Mouse (Mus musculus) neutrophil, adult 83 days (primary cell): Measurements from ENCODE around the gene Reg3d. TPM values are rescaled to one million over a fixed set of nuclear protein-coding genes. Genes with fewer than 3 reads are reported as not detected.

ENCODE experiments used
- total RNA-seq, 2 experiments: library from RNA; stranded (reverse); gene quantifications; one replicate each; pipeline ENCODE4 v1.2.4; 2023

The Reg3d gene
- total RNA-seq, result not detected

DNA sequence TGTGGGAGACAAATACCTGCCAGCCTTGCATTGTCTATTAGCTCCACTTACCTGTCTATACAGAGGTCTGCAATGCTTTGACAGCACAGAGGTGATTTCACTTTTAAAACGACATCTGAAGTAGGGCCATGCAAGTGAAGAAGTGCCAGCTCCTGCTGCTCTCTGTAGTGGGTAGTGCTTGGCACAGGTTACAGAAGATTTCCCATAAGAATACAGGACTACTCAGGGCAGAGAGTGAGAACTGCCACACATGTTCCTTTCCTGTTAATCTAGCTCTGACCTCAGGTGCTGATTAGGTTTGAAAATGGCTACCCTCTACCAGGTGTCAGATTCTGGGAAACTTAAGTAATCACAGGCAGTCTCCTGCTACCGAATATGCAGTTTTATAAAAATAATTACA is at the start of gene Reg3d:
Gene Reg3d (minus strand): TSS at position 101 of the 400 bp plus-strand sequence.

DNA sequence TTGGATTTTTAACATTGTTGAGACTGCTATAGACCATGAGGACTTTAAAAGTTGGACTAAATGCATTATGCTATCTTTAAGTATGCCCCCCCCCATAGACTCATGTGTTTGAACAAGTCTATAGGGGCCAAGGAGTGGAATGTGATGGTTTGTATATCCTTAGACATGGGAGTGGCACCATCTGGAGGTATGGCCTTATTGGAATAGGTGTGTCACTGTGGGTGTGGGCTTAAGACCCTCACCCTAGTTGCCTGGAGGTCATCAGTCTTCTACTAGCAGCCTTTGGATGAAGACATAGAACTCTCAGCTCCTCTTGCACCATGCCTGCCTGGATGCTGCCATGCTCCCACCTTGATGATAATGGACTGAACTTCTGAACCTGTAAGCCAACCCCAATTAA is 43.7 kb upstream of the Reg3d start, which contains the start of gene Reg1:
Gene Reg1 (plus strand): TSS at position 301 of the 400 bp plus-strand sequence.

DNA sequence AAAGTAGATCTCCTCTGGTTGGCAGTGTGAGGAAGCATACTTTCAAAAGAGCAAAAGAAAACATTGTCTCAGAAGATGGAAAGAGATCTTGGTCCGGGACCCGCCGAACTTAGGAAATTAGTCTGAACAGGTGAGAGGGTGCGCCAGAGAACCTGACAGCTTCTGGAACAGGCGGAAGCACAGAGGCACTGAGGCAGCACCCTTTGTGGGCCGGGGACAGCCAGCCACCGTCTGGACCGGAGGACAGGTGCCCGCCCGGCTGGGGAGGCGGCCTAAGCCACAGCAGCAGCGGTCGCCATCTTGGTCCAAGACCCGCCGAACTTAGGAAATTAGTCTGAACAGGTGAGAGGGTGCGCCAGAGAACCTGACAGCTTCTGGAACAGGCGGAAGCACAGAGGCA is 16.7 kb upstream of the Reg3d start, which contains the start of gene Reg2:
Gene Reg2 (plus strand): TSS at position 301 of the 400 bp plus-strand sequence.

DNA sequence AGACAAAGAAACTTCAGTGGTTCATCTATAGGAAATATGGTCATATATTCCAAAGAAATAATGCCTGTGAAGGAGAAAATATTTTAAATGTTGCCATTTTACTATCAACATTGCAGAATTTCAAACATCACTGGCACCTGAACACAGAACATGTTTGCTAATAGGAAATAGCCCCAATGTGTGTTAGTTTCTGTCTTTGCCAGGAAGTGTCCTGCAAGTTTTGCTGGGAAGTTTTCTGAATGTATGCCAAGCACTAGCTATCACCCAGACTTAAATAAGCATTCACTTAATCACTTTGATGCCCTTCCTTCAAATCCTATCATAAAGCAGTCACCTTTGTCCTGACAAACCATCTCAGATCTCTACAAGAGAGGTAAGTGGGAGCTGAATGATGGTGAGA is 1.7 kb upstream of the Reg3d start, which contains the start of gene Reg3a:
Gene Reg3a (plus strand): TSS at position 301 of the 400 bp plus-strand sequence.

DNA sequence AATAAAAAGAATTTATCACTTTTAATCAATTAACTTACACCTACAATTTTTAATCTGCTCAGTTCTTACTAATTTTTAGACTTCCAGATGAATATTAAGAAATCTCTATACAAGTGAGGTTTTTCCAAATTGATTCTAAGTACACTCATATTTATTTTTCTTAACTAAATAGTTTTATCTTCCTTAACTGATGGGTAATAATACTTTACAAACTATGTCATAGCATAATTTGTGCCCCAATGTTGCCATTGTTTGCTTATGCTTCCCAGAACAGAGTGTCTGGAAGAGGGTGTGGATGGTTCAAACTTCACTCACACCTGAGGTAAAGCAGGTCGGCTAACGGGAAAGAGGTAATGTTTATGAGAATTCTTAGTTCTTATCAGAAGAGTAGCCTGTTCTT is 8.3 kb downstream of the Reg3d start, which contains the start of gene Reg3b:
Gene Reg3b (plus strand): TSS at position 301 of the 400 bp plus-strand sequence.

Other genes with a start within 250 kb of the Reg3d start
- gene Reg3b, start 8.2 kb downstream of the Reg3d start, total RNA-seq, result not detected
- not detected for gene Reg3a, start 1.8 kb upstream of the Reg3d start, total RNA-seq
- not detected for gene Reg2, start 16.8 kb upstream of the Reg3d start, total RNA-seq
- not detected for gene Reg1, start 43.8 kb upstream of the Reg3d start, total RNA-seq
- gene Reg3g, start 90.0 kb upstream of the Reg3d start, total RNA-seq, result not detected